Mouse (Mus musculus): ENCODE data around the gene Cox4i2. TPM values are rescaled to one million over a fixed set of nuclear protein-coding genes. Genes with fewer than 3 reads are reported as not detected.

Cox4i2 gene
- total RNA-seq, 2 experiments from 2014 or later: 1.4 to 1.6 TPM

DNA sequence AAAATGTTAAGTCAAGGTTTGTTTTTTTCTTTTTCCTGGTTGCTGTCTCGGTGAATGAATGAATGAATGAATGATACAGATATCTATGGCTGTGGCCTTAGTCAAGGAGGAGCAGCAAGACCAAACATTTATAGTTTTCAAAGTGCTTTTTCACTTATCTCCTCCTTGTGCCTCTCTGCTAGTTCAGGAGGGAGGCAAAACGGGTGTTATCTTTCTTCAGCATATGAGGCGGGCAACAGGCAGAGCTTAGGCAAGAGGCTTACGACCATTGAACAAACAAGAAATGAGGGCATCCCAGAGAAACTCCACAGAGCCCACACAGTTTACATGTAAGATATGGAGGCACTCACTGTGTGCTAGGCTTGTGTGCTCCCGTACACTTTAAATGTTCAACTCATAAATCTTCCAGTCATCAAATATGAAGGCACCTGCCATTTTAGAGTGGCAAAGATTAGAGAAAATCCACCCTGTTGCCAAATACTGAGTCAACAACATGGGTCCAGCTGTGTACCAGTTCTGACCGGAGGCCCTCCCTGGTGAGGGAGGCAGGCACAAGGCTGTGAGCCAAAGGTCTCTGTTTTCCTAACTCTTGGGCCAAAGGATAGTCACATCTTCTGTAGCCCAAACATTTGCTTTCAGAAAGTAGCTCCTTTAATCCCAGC, 60.4 kb downstream of the Cox4i2 start:
- Histone ChIP-seq H3K27ac (peak overlapping the region; percentile 70), H3K4me3 (no peak overlapping the region)
- TF ChIP-seq CTCF (conservative IDR thresholded peaks at IDR 0.05): no peak
- DNase-seq (ENCODE audit: low spot score in 2 of 2): no peak

Small RNA genes lying within 50 kb of the gene (microRNA-seq; reads per million reads assigned to microRNA genes)
- gene Gm23802: 0 reads per million in 2 experiments

Other genes starting within 250 kb of the Cox4i2 start
- not detected for gene Defb26, start 242.5 kb upstream of the Cox4i2 start, total RNA-seq (2021)
- not detected for gene Defb28, start 235.9 kb upstream of the Cox4i2 start, total RNA-seq (2021)
- not detected for gene Defb29, start 214.1 kb upstream of the Cox4i2 start, total RNA-seq (2021)
- gene Gm17416, start 184.8 kb upstream of the Cox4i2 start, total RNA-seq (2021): not detected
- gene Defb21, start 181.4 kb upstream of the Cox4i2 start, total RNA-seq (2021): not detected
- gene Defb19, start 173.9 kb upstream of the Cox4i2 start, total RNA-seq (2021): not detected
- gene Defb45, start 154.8 kb upstream of the Cox4i2 start, total RNA-seq (2021): not detected
- gene Defb36, start 149.8 kb upstream of the Cox4i2 start, total RNA-seq (2021): not detected
- gene Defb25, start 131.1 kb upstream of the Cox4i2 start, total RNA-seq (2021): not detected
- gene Rem1, start 127.2 kb upstream of the Cox4i2 start, total RNA-seq (2021): 1 to 10 TPM in 1 of 2 experiments, under 1 TPM in 1; 0.42 to 2.0 TPM
- 10 to 100 TPM; 71.5 to 73.3 TPM for gene H13, start 84.7 kb upstream of the Cox4i2 start, total RNA-seq (2021)
- gene Mcts2, start 67.1 kb upstream of the Cox4i2 start, total RNA-seq (2021): 10 to 100 TPM; 18.8 to 20.8 TPM
- gene Id1, start 17.9 kb upstream of the Cox4i2 start, total RNA-seq (2021): 10 to 100 TPM; 23.5 to 25.4 TPM
- gene Bcl2l1, start 77.6 kb downstream of the Cox4i2 start, total RNA-seq (2021): 100 to 1,000 TPM; 129 to 134 TPM
- 1 to 10 TPM; 2.0 to 2.2 TPM for gene Tpx2, start 93.8 kb downstream of the Cox4i2 start, total RNA-seq (2021)
- not detected for gene Mylk2, start 157.2 kb downstream of the Cox4i2 start, total RNA-seq (2021)
- gene Foxs1, start 179.0 kb downstream of the Cox4i2 start, total RNA-seq (2021): under 1 TPM; 0.37 to 0.84 TPM
- 10 to 100 TPM in 1 of 2 experiments, 1 to 10 TPM in 1; 9.3 to 11.9 TPM for gene Dusp15, start 197.5 kb downstream of the Cox4i2 start, total RNA-seq (2021)
- 1 to 10 TPM in 1 of 2 experiments, under 1 TPM in 1; 0.79 to 1.5 TPM for gene Ttll9, start 208.3 kb downstream of the Cox4i2 start, total RNA-seq (2021)

Data from layer of hippocampus, adult 2 months (tissue).